Mouse (Mus musculus) kidney, embryonic 16.5 days (tissue): ENCODE data around the gene Maml3. TPM values are rescaled to one million over a fixed set of nuclear protein-coding genes. Genes with fewer than 3 reads are reported as not detected.
A peak's percentile ranks its signal among the peaks of the same experiment; 100 is the strongest.

Experiments
- ATAC-seq: fragments of 200-750 bp; cut with Nextera tagmentation; 2 replicates; pipeline ENCODE4 v1.8.0; 2017; ENCODE audit warnings: moderate TSS enrichment; ENCODE audit not compliant: low FRiP score, low TSS enrichment
- H3K27ac ChIP-seq: fragments of 300-500 bp; sonication (generic); 2 replicates; pipeline ENCODE4 v1.5.1; 2014; ENCODE audit warnings: low read length
- H3K27me3 ChIP-seq: fragments of 300-500 bp; sonication (generic); 2 replicates; pipeline ENCODE4 v1.6.1; 2014; ENCODE audit warnings: low read length, control low read depth, mixed read lengths; ENCODE audit not compliant: insufficient read depth
- H3K36me3 ChIP-seq: fragments of 300-500 bp; sonication (generic); 2 replicates; pipeline ENCODE4 v1.6.1; 2014; ENCODE audit warnings: low read length, control low read depth, mixed read lengths; ENCODE audit not compliant: insufficient read depth
- H3K4me1 ChIP-seq: fragments of 300-500 bp; sonication (generic); 2 replicates; pipeline ENCODE4 v1.6.1; 2014; ENCODE audit warnings: low read length, control low read depth, mixed read lengths; ENCODE audit not compliant: insufficient read depth
- H3K4me2 ChIP-seq: fragments of 300-500 bp; sonication (generic); replicated peaks from 2 replicates; pipeline ENCODE4 v1.6.1; 2014; ENCODE audit warnings: low read depth, low read length
- H3K4me3 ChIP-seq: fragments of 300-500 bp; sonication (generic); 2 replicates; pipeline ENCODE4 v1.5.1; 2014; ENCODE audit warnings: mild to moderate bottlenecking, low read length
- H3K9ac ChIP-seq: fragments of 300-500 bp; sonication (generic); replicated peaks from 2 replicates; pipeline ENCODE4 v1.6.1; 2014; ENCODE audit warnings: low read length
- H3K9me3 ChIP-seq: fragments of 300-500 bp; sonication (generic); 2 replicates; pipeline ENCODE4 v1.6.1; 2016; ENCODE audit warnings: low read length, control low read depth
- WGBS: fragments of 180-500 bp; shearing (Covaris S2); extraction: QIAGEN DNeasy Blood & Tissue Kit; methylation state at CpG from one replicate; pipeline ENCODE4 v1.1.7; 2014; 5-methylcytosine and 5-hydroxymethylcytosine counted together
- polyA plus RNA-seq: library from polyadenylated mRNA; unstranded; fragments of >200 nt; fragmentation: Nextera tagmentation; extraction: Ambion mirVana; gene quantifications from 2 replicates; pipeline ENCODE4 v1.2.1, GENCODE M21; 2015

Maml3 gene
- polyA plus RNA-seq, 1 experiment from 2014 or later = 6.7 TPM

GRCm38 (mm10) chr3:52015556-52015955 is 89.3 kb downstream of the Maml3 start:
- Histone ChIP-seq H3K36me3 (no peaks in the 10 kb centered on the region), H3K27me3 (no peaks in the 10 kb centered on the region), H3K4me2 (no peak overlapping the region), H3K27ac (no peak overlapping the region), H3K4me1 (peaks cover 11% of the 10 kb centered on the region; the same call in 1 of the 2 replicates), H3K9me3 (no peaks in the 10 kb centered on the region), H3K4me3 (no peak overlapping the region), H3K9ac (no peak overlapping the region)
- no peak for ATAC-seq
- WGBS = 81% methylated on average over 1 of the region's 1 CpGs

- no peaks in the 10 kb centered on the region for H3K36me3 ChIP-seq
- H3K4me3 ChIP-seq = no peak overlapping the region
- no peak for ATAC-seq
- H3K9me3 ChIP-seq = no peaks in the 10 kb centered on the region
- H3K4me1 ChIP-seq = peaks cover 14% of the 10 kb centered on the region
- no peak overlapping the region for H3K27ac ChIP-seq
- H3K4me2 ChIP-seq = no peak overlapping the region
- H3K9ac ChIP-seq = no peak overlapping the region
- H3K27me3 ChIP-seq = no peaks in the 10 kb centered on the region
- 59% methylated on average over 9 of the region's 9 CpGs for WGBS
Measured at GRCm38 (mm10) chr3:52011032-52011710, 93.7 kb downstream of the Maml3 start.

DNA sequence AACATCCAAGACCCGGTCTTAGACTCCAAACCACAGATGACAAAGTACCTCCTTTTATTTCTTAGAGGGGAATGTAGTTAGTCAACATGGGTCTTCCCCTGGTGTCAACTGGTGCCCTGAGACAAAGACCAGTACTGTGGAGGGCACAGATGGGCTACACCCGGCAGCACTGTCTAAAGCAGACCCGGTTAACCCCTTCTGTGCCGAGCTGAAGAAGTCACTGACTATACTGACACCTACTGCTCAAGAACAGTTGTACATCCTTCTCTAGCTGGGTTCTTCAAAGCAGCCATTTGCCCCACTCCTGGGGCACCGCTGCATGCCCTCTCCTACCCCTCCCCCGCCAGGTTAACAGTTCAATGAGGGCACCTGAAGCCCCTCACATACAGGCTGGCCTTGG is 95.6 kb downstream of the Maml3 start:
- Histone ChIP-seq H3K27ac (no peak overlapping the region), H3K9ac (no peak overlapping the region), H3K9me3 (no peaks in the 10 kb centered on the region), H3K27me3 (no peaks in the 10 kb centered on the region), H3K4me1 (peaks cover 14% of the 10 kb centered on the region), H3K4me2 (no peak overlapping the region), H3K4me3 (no peak overlapping the region), H3K36me3 (no peaks in the 10 kb centered on the region)
- WGBS = 30% methylated on average over 6 of the region's 6 CpGs
- 0 out of 2 replicates have a peak, but pooled peaks have one; percentile 24 for ATAC-seq

- Histone ChIP-seq H3K27me3 (no peaks in the 10 kb centered on the region), H3K9ac (peak overlapping the region; percentile 53), H3K4me1 (peaks cover 14% of the 10 kb centered on the region), H3K36me3 (no peaks in the 10 kb centered on the region), H3K4me2 (peak overlapping the region; percentile 61), H3K27ac (peak overlapping the region; percentile 64; the same call in 1 of the 2 replicates), H3K9me3 (no peaks in the 10 kb centered on the region), H3K4me3 (peak overlapping the region; percentile 46)
- ATAC-seq = peak; percentile 71
- WGBS = 2% methylated on average over 20 of the region's 21 CpGs
Measured at GRCm38 (mm10) chr3:52007602-52008252, 97.1 kb downstream of the Maml3 start.

DNA sequence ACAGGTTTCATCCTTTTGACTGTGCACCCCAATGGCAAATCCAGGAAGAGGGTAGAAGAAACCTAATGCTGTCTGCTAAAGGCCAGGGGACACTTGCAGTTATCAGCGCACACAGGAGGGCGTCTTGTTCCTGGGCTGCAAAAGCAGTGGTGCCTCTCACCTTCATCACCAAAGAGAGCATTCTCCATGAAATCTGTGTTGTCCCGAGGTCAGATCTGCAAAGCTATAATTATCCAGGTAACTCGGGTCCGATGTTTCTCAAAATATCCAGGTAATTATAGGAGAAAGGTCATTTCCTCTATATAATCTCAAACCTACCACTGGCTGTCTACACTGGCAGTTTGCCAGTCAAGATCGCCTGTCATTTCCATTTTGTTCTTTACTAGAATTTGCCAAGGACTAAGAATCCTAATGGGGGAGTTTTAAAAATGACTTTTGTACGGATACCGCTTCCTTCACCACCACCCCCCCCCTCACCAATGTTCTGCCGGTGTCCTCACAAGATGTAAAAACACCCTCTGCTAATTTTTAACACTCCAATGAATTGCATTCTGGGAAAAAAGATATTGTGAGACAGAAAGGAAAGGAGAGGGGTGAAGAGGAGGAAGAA is 98.0 kb downstream of the Maml3 start:
- peaks cover 14% of the 10 kb centered on the region for H3K4me1 ChIP-seq
- H3K27ac ChIP-seq = no peak overlapping the region
- no peak for ATAC-seq
- H3K4me2 ChIP-seq = peak overlapping the region; percentile 61
- H3K4me3 ChIP-seq = peak overlapping the region; percentile 46
- H3K9ac ChIP-seq = peak overlapping the region; percentile 53
- no peaks in the 10 kb centered on the region for H3K27me3 ChIP-seq
- H3K36me3 ChIP-seq = no peaks in the 10 kb centered on the region
- WGBS = 40% methylated on average over 9 of the region's 9 CpGs
- H3K9me3 ChIP-seq = no peaks in the 10 kb centered on the region

DNA sequence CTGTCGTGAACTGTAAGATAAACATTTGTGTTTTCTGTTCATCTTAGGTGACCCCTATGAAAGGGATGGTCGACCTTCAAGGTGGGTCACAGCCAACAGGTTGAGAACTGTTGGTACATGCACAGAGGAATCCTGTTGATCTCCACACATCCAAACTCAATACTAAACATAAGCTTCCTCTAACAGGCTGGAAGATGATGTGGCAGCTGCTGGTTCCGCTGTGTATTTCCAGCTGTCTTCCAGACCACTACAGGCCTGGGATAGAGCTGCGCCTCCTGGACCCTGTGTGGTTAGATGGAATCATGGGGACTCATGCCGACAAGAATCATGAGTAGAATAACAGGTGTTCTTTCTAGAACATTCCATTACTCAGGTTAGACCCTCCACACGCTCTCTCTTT is 101.2 kb downstream of the Maml3 start:
- no peak overlapping the region for H3K4me3 ChIP-seq
- no peak overlapping the region for H3K4me2 ChIP-seq
- 75% methylated on average over 6 of the region's 6 CpGs for WGBS
- no peak overlapping the region for H3K9ac ChIP-seq
- no peak for ATAC-seq
- no peaks in the 10 kb centered on the region for H3K36me3 ChIP-seq
- no peaks in the 10 kb centered on the region for H3K9me3 ChIP-seq
- no peak overlapping the region for H3K27ac ChIP-seq
- H3K4me1 ChIP-seq = peaks cover 19% of the 10 kb centered on the region
- H3K27me3 ChIP-seq = no peaks in the 10 kb centered on the region

DNA sequence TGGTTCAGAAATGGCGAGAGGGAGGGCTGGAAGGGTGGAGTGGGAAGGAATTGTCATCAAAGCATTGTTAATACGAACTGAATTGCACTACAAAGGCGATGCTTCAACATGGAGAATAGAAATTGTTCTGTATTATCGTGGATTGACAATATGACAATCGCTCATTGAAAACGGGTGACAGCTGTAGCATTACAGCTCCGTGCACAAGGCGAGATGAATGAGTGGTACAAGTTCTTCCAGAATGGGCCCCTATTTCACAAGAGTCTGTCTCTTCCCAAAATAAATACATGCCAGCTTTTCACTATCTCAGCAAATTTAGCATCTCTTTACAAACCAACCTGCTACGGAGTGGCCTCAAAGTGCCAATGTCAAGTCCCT is 103.4 kb downstream of the Maml3 start:
- Histone ChIP-seq H3K27ac (no peak overlapping the region), H3K4me3 (no peak overlapping the region), H3K4me1 (peaks cover 6% of the 10 kb centered on the region; the same call in 1 of the 2 replicates), H3K27me3 (no peaks in the 10 kb centered on the region), H3K9ac (no peak overlapping the region), H3K4me2 (no peak overlapping the region), H3K36me3 (no peaks in the 10 kb centered on the region), H3K9me3 (no peaks in the 10 kb centered on the region)
- 95% methylated on average over 9 of the region's 9 CpGs for WGBS
- ATAC-seq = no peak

GRCm38 (mm10) chr3:52000871-52001517 is 103.9 kb downstream of the Maml3 start:
- Histone ChIP-seq H3K4me3 (no peak overlapping the region), H3K9ac (no peak overlapping the region), H3K27me3 (no peaks in the 10 kb centered on the region), H3K4me1 (peaks cover 6% of the 10 kb centered on the region; the same call in 1 of the 2 replicates), H3K36me3 (no peaks in the 10 kb centered on the region), H3K9me3 (no peaks in the 10 kb centered on the region), H3K4me2 (no peak overlapping the region), H3K27ac (no peak overlapping the region)
- WGBS = 91% methylated on average over 10 of the region's 10 CpGs
- ATAC-seq = no peak

DNA sequence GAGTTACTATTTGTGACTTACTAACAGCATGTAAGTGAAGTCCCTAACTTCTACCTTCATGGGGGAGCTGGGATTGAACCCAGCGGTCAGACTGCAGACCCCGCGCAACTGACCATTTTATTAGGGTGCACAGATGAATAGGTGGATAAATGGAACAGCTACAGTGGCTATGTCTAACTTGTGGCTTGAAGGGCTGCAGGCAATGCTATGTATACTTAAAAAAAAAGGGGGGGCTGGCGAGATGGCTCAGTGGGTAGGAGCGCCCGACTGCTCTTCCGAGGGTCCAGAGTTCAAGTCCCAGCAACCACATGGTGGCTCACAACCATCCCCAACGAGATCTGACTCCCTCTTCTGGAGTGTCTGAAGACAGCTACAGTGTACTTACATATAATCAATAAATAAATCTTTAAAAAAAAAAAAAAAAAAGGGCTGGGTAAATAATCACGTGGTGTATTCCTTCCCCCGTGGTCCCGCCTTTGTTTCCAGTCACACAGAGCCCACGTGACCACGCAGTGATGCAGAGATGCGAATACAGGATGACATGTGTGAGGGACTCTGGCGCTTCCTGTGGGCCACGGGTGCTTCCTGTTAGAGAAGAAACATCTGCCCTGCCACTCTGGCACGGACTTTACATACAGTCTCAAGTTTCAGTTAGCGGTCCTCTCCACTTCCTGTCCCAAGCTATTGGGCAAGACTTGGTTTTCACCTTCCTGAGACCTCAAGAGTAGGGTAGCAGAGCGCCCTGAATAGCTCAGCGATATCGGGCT is 105.0 kb downstream of the Maml3 start:
- WGBS = 79% methylated on average over 21 of the region's 21 CpGs
- H3K27me3 ChIP-seq = no peaks in the 10 kb centered on the region
- H3K4me2 ChIP-seq = no peak overlapping the region
- H3K4me1 ChIP-seq = peaks cover 6% of the 10 kb centered on the region; the same call in 1 of the 2 replicates
- H3K9ac ChIP-seq = no peak overlapping the region
- no peaks in the 10 kb centered on the region for H3K36me3 ChIP-seq
- ATAC-seq = peak; percentile 64
- H3K4me3 ChIP-seq = no peak overlapping the region
- no peaks in the 10 kb centered on the region for H3K9me3 ChIP-seq
- H3K27ac ChIP-seq = peak overlapping the region; percentile 3; the same call in 1 of the 2 replicates
